Mouse (Mus musculus) cerebellum, adult 2 months (tissue): ENCODE data around the gene Dab2ip.

Experiments
- CTCF ChIP-seq: fragments of 200-500 bp; IDR thresholded peaks from 2 replicates; pipeline ENCODE4 v1.5.1; 2011; ENCODE audit warnings: low read depth, mild to moderate bottlenecking, control low read depth, low read length, moderate library complexity, borderline replicate concordance; ENCODE audit not compliant: insufficient read depth
- POLR2A ChIP-seq: fragments of 200-500 bp; IDR thresholded peaks from 2 replicates; pipeline ENCODE4 v1.6.1; 2011; ENCODE audit warnings: low read length, control low read depth, borderline replicate concordance; ENCODE audit not compliant: insufficient read depth

- TF ChIP-seq CTCF (no peak), POLR2A (no peak)
Observed at GRCm38 (mm10) chr2:35689881-35690280, 131.8 kb downstream of the Dab2ip start.
